Mouse (Mus musculus): Measurements from ENCODE around the gene Tubb2b.

Gene Tubb2b

GRCm38 (mm10) chr13:34143389-34143788, 13.1 kb upstream of the Tubb2b start:
- in situ Hi-C loops (cut with MboI, MseI) = no loop called here

- in situ Hi-C loops (cut with MboI, MseI) = no loop called here
Observed at GRCm38 (mm10) chr13:34136605-34137004, 6.3 kb upstream of the Tubb2b start.

- in situ Hi-C loops (cut with MboI, MseI) = no loop called here
Observed at GRCm38 (mm10) chr13:34134276-34134675, 4.0 kb upstream of the Tubb2b start.

GRCm38 (mm10) chr13:34133326-34134071, 3.2 kb upstream of the Tubb2b start:
- in situ Hi-C loops (cut with MboI, MseI) = no loop called here

GRCm38 (mm10) chr13:34132875-34133274, 2.6 kb upstream of the Tubb2b start:
- in situ Hi-C loops (cut with MboI, MseI) = no loop called here

GRCm38 (mm10) chr13:34132299-34132698, 2.0 kb upstream of the Tubb2b start:
- in situ Hi-C loops (cut with MboI, MseI) = no loop called here

GRCm38 (mm10) chr13:34131708-34132060, 1.4 kb upstream of the Tubb2b start:
- in situ Hi-C loops (cut with MboI, MseI) = no loop called here

- in situ Hi-C loops (cut with MboI, MseI) = no loop called here
Observed at GRCm38 (mm10) chr13:34131011-34131707, 893 bp upstream of the Tubb2b start.

GRCm38 (mm10) chr13:34129485-34130225, 611 bp downstream of the Tubb2b start:
- in situ Hi-C loops (cut with MboI, MseI) = loop anchor here (5.0 kb wide), 1 partner anchor 57 kb away; no protein-coding TSS in a partner anchor

GRCm38 (mm10) chr13:34128276-34129114, 1.8 kb downstream of the Tubb2b start:
- in situ Hi-C loops (cut with MboI, MseI) = loop anchor here (5.0 kb wide), 1 partner anchor 56 kb away; no protein-coding TSS in a partner anchor

GRCm38 (mm10) chr13:34125711-34126110, 4.6 kb downstream of the Tubb2b start:
- in situ Hi-C loops (cut with MboI, MseI) = loop anchor here (5.0 kb wide), 1 partner anchor 53 kb away; no protein-coding TSS in a partner anchor

GRCm38 (mm10) chr13:34120536-34120935, 9.7 kb downstream of the Tubb2b start:
- in situ Hi-C loops (cut with MboI, MseI) = no loop called here

GRCm38 (mm10) chr13:34119406-34119805, 10.9 kb downstream of the Tubb2b start:
- in situ Hi-C loops (cut with MboI, MseI) = no loop called here

GRCm38 (mm10) chr13:34118816-34119215, 11.4 kb downstream of the Tubb2b start:
- in situ Hi-C loops (cut with MboI, MseI) = no loop called here

GRCm38 (mm10) chr13:34116508-34116907, 13.8 kb downstream of the Tubb2b start:
- in situ Hi-C loops (cut with MboI, MseI) = no loop called here

- in situ Hi-C loops (cut with MboI, MseI) = no loop called here
Observed at GRCm38 (mm10) chr13:34114654-34115053, 15.6 kb downstream of the Tubb2b start.

- in situ Hi-C loops (cut with MboI, MseI) = no loop called here
Observed at GRCm38 (mm10) chr13:34113086-34113485, 17.2 kb downstream of the Tubb2b start.

GRCm38 (mm10) chr13:34112369-34113081, 17.7 kb downstream of the Tubb2b start:
- in situ Hi-C loops (cut with MboI, MseI) = no loop called here

GRCm38 (mm10) chr13:34111878-34112277, 18.4 kb downstream of the Tubb2b start:
- in situ Hi-C loops (cut with MboI, MseI) = no loop called here

GRCm38 (mm10) chr13:34111019-34111418, 19.2 kb downstream of the Tubb2b start:
- in situ Hi-C loops (cut with MboI, MseI) = no loop called here

GRCm38 (mm10) chr13:34109677-34110058, 20.6 kb downstream of the Tubb2b start:
- in situ Hi-C loops (cut with MboI, MseI) = no loop called here
